Mouse (Mus musculus): ENCODE results near the gene Kantr.

DNA sequence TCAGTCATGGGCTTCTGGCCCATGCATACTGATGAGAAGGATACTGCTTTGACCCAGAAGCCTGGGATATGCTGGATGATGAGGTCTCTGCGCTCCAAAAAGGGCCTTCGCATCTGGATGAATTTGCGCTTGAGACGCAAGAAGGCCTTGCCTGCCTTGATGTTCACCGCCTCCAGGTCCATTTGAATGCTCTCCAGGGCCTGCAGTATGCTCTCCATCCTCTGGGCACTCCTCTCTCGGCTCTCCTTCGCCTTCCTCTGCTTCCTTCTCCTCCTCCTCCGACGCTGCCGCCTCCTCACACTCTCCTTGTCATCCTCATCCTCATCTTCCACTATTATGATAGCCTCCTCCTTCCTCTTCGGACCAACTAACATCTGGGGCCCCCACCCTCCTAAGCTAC lies 14.2 kb upstream of the Kantr start:
- TF ChIP-seq CTCF (IDR thresholded peaks at IDR 0.05; ENCODE audit: low read depth, low read length) (no peak), GATA1 (IDR thresholded peaks at IDR 0.05; ENCODE audit: borderline replicate concordance, low read length) (no peak), POLR2AphosphoS5 (IDR thresholded peaks at IDR 0.05; ENCODE audit: insufficient replicate concordance, low read depth, low read length) (no peak)

Measured in G1E (cell line).